Mouse (Mus musculus) cerebellum, postnatal 14 days (tissue): ENCODE data around the gene Calm2.

Source experiments
- DNase-seq, 2 experiments: peaks; one replicate each; pipeline ENCODE4 v3.0.0; 2021; ENCODE audit warnings: mixed read lengths in 2 of 2

Calm2 gene

DNA sequence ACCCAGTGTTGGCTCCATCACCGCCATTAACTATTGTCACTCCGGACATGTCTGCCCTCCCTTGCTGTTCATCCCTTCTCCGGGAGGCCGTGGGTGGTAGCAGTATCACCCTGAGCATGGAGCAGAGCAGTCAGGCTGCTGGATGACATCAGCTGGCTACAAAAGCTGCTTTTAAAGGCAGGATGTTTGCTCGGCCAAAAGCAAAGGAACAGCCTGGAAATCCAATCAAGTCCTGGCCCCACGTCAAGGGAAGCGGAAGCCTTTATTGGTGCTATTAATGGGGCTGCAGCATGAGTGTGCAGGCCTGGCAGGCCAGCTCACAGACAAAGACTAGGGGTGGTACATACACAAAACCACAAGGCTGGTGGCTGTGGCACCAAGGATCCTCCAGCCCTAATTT, 55.5 kb downstream of the Calm2 start:
- no peak for DNase-seq

DNA sequence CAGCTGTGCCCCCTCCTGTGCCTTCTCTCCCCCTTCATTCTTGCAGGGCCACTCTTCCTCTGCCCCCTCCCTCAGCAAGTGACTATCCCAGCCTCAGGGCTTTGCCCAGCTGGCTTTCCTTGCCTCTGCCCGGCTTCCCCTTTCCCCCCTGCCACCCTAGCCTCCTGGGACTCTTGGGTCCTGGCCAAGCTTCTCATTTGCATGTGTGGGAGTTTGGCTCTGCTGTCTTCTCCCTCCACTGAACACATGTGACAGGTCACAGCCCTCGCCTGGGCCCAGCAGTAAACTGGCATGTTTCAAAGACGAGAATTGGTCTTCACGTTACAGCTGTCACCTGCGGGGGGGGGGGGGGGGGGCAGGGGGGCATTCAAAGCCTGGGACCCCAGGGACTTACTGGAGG, 59.7 kb downstream of the Calm2 start:
- DNase-seq, result peak in 1 of 2 experiments; percentile 43

DNA sequence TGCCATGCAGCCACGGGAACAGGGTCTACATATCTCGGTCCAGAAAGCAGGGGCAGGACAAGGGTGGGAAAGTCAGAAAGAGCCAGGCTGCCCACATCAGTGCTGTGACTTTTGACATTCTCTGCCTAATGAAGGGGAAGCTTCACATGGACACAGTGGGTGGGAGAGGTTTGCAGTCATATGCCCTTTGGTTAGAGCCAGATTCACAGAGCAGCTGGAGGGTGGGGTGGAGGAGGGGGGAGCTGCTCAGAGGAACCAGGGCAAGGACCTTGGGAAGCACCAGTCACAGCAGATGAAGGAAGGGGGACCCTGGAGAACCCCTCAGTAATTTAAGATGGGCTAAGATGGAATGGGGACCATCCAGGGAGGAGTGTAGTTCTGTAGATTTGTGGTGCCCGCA, 60.9 kb downstream of the Calm2 start:
- no peak for DNase-seq
